Mouse (Mus musculus) hindbrain, embryonic 15.5 days (tissue): ENCODE data around the gene Pacsin2. TPM values are rescaled to one million over a fixed set of nuclear protein-coding genes. Genes with fewer than 3 reads are reported as not detected.

Source experiments
- ATAC-seq: fragments of 200-750 bp; cut with Nextera tagmentation; 2 replicates; pipeline ENCODE4 v1.8.0; 2017; ENCODE audit warnings: low read depth, moderate number of reproducible peaks, moderate TSS enrichment; ENCODE audit not compliant: low FRiP score
- H3K27ac ChIP-seq: fragments of 300-500 bp; sonication (generic); replicated peaks from 2 replicates; pipeline ENCODE4 v1.5.1; 2015; ENCODE audit warnings: mild to moderate bottlenecking, inconsistent platforms
- H3K27me3 ChIP-seq: fragments of 300-500 bp; sonication (generic); 2 replicates; pipeline ENCODE4 v1.6.1; 2015; ENCODE audit warnings: control low read depth, inconsistent platforms
- H3K36me3 ChIP-seq: fragments of 300-500 bp; sonication (generic); 2 replicates; pipeline ENCODE4 v1.6.1; 2015; ENCODE audit warnings: control low read depth, inconsistent platforms
- H3K4me1 ChIP-seq: fragments of 300-500 bp; sonication (generic); replicated peaks from 2 replicates; pipeline ENCODE4 v1.6.1; 2015; ENCODE audit warnings: control low read depth, inconsistent platforms
- H3K4me2 ChIP-seq: fragments of 300-500 bp; sonication (generic); 2 replicates; pipeline ENCODE4 v1.6.1; 2015; ENCODE audit warnings: moderate library complexity, mild to moderate bottlenecking, inconsistent platforms
- H3K4me3 ChIP-seq: fragments of 300-500 bp; sonication (generic); 2 replicates; pipeline ENCODE4 v1.5.1; 2015; ENCODE audit warnings: mild to moderate bottlenecking, inconsistent platforms
- H3K9ac ChIP-seq: fragments of 300-500 bp; sonication (generic); 2 replicates; pipeline ENCODE4 v1.6.1; 2015; ENCODE audit warnings: inconsistent platforms
- H3K9me3 ChIP-seq: fragments of 300-500 bp; sonication (generic); 2 replicates; pipeline ENCODE4 v1.6.1; 2016; ENCODE audit warnings: control low read depth, inconsistent platforms
- WGBS: fragments of 180-500 bp; shearing (Covaris S2); methylation state at CpG from one replicate; pipeline ENCODE4 v1.1.7; 2015; 5-methylcytosine and 5-hydroxymethylcytosine counted together
- polyA plus RNA-seq: library from polyadenylated mRNA; unstranded; fragments of >200 nt; fragmentation: Nextera tagmentation; extraction: Ambion mirVana; gene quantifications from 2 replicates; pipeline ENCODE4 v1.2.1, GENCODE M21; 2015

Pacsin2 gene
- polyA plus RNA-seq, 1 experiment from 2014 or later: 31.7 TPM

DNA sequence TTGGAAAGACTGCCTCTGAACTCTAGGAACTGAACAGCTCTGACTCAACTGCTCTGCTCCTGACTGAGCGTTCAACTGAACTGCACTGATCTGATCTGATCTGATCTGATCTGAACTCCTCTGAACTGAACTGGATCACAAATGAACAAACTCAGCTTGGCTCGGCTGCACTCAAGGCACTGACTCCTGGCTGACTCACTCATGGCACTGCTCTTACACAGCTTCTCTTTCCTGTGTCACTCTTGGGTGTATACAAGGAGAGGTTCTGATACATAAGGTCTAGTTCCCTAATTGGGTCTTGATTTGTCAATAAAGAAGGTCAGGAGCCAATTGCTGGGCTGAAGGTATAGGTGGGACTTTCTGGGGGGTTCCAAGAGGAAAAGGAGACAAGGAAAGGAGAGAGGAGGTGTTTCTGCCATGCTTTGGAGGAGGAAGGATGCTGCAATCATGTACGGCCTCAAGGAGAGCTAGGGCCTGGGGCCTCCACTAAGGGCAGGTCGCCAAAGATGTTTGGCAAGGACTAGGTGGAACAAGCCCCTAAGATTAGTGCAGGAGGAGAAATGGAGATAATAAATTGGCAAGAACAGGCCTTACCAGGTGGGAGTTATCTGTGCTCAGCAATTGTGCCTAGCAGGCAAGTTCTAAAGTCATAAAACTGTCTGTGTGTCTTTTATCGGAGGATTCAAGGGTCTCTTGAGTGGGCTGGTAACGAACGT, 29.6 kb upstream of the Pacsin2 start:
- peaks cover 86% of the 10 kb centered on the region for H3K36me3 ChIP-seq
- no peak overlapping the region for H3K4me2 ChIP-seq
- no peak overlapping the region for H3K4me3 ChIP-seq
- H3K4me1 ChIP-seq: no peaks in the 10 kb centered on the region
- H3K27me3 ChIP-seq: no peaks in the 10 kb centered on the region
- ATAC-seq: no peak
- H3K9me3 ChIP-seq: no peaks in the 10 kb centered on the region
- H3K27ac ChIP-seq: no peak overlapping the region
- WGBS: 85% methylated on average over 7 of the region's 7 CpGs
- no peak overlapping the region for H3K9ac ChIP-seq

DNA sequence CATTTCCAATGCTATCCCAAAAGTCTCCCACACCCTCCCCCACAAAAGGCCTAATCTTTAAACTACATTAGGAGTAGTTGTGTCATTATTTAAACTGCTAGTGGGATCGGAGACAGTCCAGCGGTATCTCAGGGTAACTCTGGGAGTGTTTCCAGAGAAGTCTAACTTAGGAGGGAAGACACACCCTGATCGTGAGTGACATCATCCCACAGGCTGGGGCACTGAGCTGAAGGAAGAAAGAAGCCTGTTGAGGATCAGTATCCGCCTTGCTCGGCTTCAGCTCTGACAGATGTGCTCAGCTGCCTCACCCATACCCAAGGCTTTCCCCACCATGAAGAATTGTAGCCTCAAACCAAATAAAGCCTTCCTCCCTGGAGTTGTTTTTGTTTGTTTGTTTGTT, 27.5 kb upstream of the Pacsin2 start:
- no peaks in the 10 kb centered on the region for H3K27me3 ChIP-seq
- 93% methylated on average over 5 of the region's 5 CpGs for WGBS
- peaks cover 77% of the 10 kb centered on the region for H3K36me3 ChIP-seq
- no peak overlapping the region for H3K4me3 ChIP-seq
- H3K27ac ChIP-seq: no peak overlapping the region
- H3K9me3 ChIP-seq: no peaks in the 10 kb centered on the region
- no peak overlapping the region for H3K4me2 ChIP-seq
- H3K9ac ChIP-seq: no peak overlapping the region
- no peak for ATAC-seq
- no peaks in the 10 kb centered on the region for H3K4me1 ChIP-seq

DNA sequence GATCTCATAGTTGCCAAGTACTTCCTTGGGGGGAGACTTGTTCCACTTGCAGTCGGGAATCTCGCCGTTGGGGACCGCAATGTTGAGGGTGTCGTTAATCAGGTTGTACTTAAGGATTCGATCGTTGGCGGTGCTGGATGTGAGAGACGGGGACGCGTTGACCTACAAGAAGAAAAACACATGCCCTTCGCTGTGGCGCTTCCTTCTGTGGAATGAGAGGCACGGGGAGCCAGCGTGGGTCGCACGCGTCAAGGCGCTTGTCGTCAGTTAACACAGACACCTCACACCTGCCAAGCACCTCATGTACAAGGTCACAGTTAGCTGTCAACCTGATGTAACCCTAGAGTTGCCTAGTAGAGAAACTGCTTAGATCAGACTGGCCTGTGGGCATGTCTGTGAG, 25.1 kb upstream of the Pacsin2 start:
- peaks cover 76% of the 10 kb centered on the region for H3K36me3 ChIP-seq

DNA sequence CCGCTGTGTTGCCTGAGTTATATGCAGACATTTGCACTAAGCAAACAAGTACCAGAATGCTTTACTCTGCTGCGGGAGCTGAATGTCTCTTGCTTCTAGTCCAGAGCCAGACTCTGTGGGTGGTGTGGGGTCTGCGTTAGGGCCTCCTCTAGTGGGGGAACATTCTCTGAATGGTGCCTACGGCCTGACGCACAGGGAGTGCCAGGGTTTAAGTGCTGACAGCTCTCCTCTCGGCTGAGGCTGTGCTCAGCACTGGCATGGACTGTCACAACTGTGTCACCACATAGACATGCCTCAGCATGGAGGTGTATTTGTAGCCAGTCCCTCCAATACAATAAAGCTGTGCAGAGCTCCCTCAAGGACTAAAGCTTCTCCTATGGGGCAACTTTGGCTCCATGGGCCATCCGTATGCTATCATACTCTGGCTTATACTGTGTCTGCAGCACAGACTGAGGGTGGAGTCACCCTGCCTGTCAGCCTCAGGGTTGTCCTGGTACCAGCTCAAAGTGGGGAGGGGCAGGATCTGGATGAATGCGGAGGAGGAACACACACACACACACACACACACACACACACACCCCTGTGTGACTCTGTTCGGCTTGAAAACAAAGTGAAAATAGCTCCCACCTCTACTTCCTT, 23.2 kb upstream of the Pacsin2 start:
- ATAC-seq: no peak

More for the DNA sequence above, 25.1 kb upstream of the Pacsin2 start:
- no peaks in the 10 kb centered on the region for H3K27me3 ChIP-seq
- no peak overlapping the region for H3K9ac ChIP-seq
- 93% methylated on average over 20 of the region's 20 CpGs for WGBS
- no peak overlapping the region for H3K4me3 ChIP-seq
- no peak for ATAC-seq
- no peaks in the 10 kb centered on the region for H3K4me1 ChIP-seq
- H3K9me3 ChIP-seq: no peaks in the 10 kb centered on the region
- H3K4me2 ChIP-seq: no peak overlapping the region
- no peak overlapping the region for H3K27ac ChIP-seq

DNA sequence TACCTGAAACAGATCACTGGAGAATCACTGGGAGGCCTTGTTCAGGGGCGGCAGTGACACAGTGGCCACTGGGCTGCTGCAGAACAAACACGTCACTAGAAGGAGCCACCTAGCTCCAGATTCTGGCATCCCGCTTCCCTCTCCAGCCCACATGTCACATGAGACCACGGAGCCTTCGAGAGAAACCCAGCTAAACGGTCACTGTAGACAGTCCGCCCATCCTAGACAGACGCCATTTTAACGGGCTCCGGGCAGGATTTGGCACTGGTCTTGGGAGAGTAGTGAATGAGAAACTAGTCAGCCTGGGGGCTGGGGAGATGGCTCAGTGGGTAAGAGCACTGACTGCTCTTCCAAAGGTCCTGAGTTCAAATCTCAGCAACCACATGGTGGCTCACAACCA, 19.9 kb upstream of the Pacsin2 start:
- Histone ChIP-seq H3K9me3 (no peaks in the 10 kb centered on the region), H3K4me1 (no peaks in the 10 kb centered on the region), H3K4me2 (no peak overlapping the region), H3K27me3 (no peaks in the 10 kb centered on the region), H3K9ac (no peak overlapping the region), H3K4me3 (no peak overlapping the region), H3K27ac (no peak overlapping the region), H3K36me3 (peaks cover 44% of the 10 kb centered on the region)
- no peak for ATAC-seq
- WGBS: 96% methylated on average over 10 of the region's 10 CpGs

More for the DNA sequence above, 23.2 kb upstream of the Pacsin2 start:
- Histone ChIP-seq H3K27me3 (no peaks in the 10 kb centered on the region), H3K27ac (no peak overlapping the region), H3K4me1 (no peaks in the 10 kb centered on the region), H3K4me2 (no peak overlapping the region), H3K36me3 (peaks cover 70% of the 10 kb centered on the region), H3K4me3 (no peak overlapping the region), H3K9me3 (no peaks in the 10 kb centered on the region), H3K9ac (no peak overlapping the region)
- 64% methylated on average over 9 of the region's 9 CpGs for WGBS

DNA sequence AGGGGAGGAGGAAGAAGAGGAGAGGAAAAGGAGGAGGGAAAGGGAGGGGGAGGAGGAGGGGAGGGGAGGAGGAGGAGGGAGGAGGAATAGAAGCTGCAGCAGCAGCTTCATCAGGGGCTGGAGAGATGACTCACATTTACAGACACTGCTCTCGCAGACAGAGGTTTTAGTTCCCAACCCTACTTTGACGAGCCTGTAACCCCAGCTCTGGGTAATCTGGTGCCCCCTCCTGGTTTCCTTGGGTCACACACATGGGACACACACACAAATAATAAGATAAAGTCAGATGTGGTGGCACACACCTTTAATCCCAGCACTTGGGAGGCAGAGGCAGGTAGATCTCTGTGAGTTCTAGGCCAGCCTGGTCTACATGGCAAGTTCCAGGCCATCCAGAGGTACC, 19.1 kb upstream of the Pacsin2 start:
- 33% methylated on average over 2 of the region's 2 CpGs for WGBS
- ATAC-seq: no peak

DNA sequence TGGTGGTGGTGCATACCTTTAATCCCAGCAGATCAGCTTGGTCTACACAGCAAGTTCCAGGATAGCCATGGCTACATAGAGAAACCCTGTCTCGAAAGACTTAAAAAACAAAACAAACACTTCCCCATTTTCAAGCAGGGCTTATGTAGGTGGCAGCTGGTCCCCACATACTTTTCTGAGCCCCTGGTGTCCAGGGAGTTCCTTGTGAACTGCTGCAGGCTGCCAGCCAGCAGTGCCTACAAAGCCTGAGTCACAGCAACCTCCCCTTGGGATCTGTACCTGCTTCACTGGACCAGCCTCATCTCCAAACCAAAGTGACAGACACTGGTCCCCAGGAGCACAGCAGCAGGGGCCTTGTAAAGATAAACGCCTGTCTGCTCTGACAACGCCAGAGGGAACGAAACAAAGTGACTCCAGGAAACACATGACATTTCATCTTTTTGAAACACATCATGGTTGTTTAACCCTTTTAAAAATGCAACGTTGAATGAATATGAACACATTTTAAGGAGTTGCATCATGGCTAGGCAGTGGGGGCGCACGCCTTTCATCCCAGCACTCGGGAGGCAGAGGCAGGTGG, 18.3 kb upstream of the Pacsin2 start:
- Histone ChIP-seq H3K36me3 (peaks cover 40% of the 10 kb centered on the region), H3K27me3 (no peaks in the 10 kb centered on the region), H3K4me2 (no peak overlapping the region), H3K9me3 (no peaks in the 10 kb centered on the region), H3K4me1 (no peaks in the 10 kb centered on the region), H3K27ac (no peak overlapping the region), H3K4me3 (no peak overlapping the region), H3K9ac (no peak overlapping the region)
- no peak for ATAC-seq
- 70% methylated on average over 8 of the region's 8 CpGs for WGBS

More for the DNA sequence above, 19.1 kb upstream of the Pacsin2 start:
- Histone ChIP-seq H3K9me3 (no peaks in the 10 kb centered on the region), H3K4me2 (no peak overlapping the region), H3K4me3 (no peak overlapping the region), H3K4me1 (no peaks in the 10 kb centered on the region), H3K27ac (no peak overlapping the region), H3K36me3 (peaks cover 40% of the 10 kb centered on the region), H3K27me3 (no peaks in the 10 kb centered on the region), H3K9ac (no peak overlapping the region)

DNA sequence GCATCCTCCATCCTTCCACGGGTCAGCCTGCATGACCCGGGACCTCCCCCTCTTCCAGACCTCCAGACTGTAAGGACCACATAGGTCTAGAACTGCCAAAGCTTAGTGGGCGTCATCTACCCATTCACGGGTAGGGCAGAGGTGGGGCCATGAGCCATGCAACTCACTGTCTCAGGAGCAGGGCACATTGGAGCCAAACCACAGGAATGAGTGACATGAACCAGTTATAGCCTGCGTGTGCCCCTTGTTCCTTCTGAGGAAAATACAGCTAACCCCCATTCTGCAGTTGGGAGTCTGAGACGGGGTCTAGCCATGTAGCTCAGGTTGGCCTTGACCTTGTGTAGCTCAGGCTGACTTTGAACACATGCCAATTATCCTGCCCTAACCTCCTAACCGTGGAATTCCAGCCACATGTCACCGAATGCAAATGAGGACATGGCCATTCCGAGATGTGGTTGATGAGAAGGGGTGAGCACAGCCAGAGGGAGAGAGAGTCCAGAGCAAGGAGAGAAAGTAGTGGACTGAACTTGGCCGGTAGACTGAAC, 16.9 kb upstream of the Pacsin2 start:
- no peaks in the 10 kb centered on the region for H3K4me1 ChIP-seq
- H3K27me3 ChIP-seq: no peaks in the 10 kb centered on the region
- ATAC-seq: no peak
- no peak overlapping the region for H3K4me3 ChIP-seq
- 70% methylated on average over 10 of the region's 10 CpGs for WGBS
- H3K9ac ChIP-seq: no peak overlapping the region
- no peaks in the 10 kb centered on the region for H3K9me3 ChIP-seq
- no peak overlapping the region for H3K27ac ChIP-seq
- peaks cover 26% of the 10 kb centered on the region for H3K36me3 ChIP-seq
- H3K4me2 ChIP-seq: no peak overlapping the region

DNA sequence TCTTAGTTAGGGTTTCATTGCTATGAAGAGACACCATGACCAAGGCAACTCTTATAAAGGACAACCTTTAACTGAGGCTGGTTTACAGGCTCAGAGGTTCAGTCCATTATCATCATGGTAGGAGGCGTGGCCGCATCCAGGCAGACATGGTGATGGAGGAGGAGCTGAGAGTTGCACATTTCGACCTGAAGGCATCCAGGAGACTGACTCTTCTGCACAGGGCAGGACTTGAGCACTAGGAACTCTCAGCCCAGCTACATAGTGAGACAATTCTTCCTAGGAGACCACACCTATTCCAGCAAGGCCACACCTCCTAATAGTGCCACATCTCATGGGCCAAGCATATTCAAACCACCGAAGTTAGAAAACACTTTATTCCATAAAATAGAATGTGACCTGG, 15.4 kb upstream of the Pacsin2 start:
- Histone ChIP-seq H3K4me1 (no peaks in the 10 kb centered on the region), H3K36me3 (peaks cover 12% of the 10 kb centered on the region), H3K27ac (no peak overlapping the region), H3K27me3 (no peaks in the 10 kb centered on the region), H3K9ac (no peak overlapping the region), H3K9me3 (no peaks in the 10 kb centered on the region), H3K4me3 (no peak overlapping the region), H3K4me2 (no peak overlapping the region)
- ATAC-seq: no peak
- 89% methylated on average over 4 of the region's 4 CpGs for WGBS

DNA sequence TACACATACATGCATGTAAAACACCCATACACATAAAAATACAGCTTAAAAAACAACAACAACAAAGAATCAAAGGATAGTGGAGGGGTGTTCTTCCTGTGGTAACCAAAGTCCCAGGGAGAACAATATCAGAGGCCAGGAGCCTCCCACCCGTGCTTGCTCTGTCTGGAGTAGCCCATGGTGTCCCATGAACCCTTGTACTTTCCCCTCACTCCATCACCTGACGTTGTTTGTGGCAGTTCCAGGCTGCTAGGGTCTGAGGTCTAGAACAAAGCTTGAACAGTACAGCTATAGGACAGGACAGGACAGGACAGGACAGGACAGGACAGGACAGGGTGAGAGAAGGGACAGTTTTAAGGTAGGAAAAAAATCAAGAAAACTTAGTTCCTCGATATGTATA, 13.7 kb upstream of the Pacsin2 start:
- no peaks in the 10 kb centered on the region for H3K27me3 ChIP-seq
- WGBS: 74% methylated on average over 3 of the region's 3 CpGs

DNA sequence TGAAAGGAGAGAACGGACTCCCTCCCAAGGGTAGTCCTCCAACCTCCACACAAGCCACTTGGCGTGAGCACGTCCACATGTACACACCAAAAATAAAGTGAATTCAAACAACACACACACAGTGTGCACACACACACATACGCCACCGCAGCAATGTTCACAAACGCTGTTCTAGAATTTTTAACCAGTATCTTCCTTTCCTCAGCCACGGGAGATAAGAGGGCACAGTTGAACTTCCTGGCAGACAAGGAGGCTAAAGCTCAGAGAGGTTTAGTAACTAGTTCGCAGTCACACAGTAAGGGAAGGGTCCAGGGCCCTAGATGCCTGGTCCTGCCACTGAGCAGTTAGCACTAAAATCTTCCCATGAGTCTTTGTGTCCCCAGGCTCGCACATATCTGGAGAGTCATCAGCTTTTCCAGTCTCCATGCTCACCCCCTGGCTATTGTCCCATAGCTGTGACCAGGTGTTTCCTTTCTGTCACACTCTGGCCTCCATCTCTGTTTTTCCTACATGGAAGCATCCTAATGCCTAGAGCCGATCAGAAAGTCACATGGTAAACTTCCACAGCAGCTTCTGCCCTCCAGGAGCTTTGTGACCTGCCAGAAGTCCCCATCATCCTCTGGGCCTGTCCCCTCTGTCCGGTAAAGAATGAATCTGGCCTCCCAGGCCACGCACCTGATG, 12.3 kb upstream of the Pacsin2 start:
- Histone ChIP-seq H3K36me3 (no peaks in the 10 kb centered on the region), H3K4me3 (no peak overlapping the region), H3K27me3 (no peaks in the 10 kb centered on the region), H3K4me1 (no peaks in the 10 kb centered on the region), H3K9ac (no peak overlapping the region), H3K4me2 (no peak overlapping the region), H3K27ac (no peak overlapping the region), H3K9me3 (no peaks in the 10 kb centered on the region)
- 85% methylated on average over 12 of the region's 12 CpGs for WGBS
- ATAC-seq: no peak

More for the DNA sequence above, 13.7 kb upstream of the Pacsin2 start:
- H3K36me3 ChIP-seq: 0 out of 2 replicates have a peak, but pooled peaks cover 3% of the 10 kb centered on the region
- ATAC-seq: no peak; the same call in 1 of the 2 replicates
- H3K9me3 ChIP-seq: no peaks in the 10 kb centered on the region
- no peaks in the 10 kb centered on the region for H3K4me1 ChIP-seq
- no peak overlapping the region for H3K9ac ChIP-seq
- H3K4me3 ChIP-seq: no peak overlapping the region
- H3K27ac ChIP-seq: no peak overlapping the region
- no peak overlapping the region for H3K4me2 ChIP-seq

DNA sequence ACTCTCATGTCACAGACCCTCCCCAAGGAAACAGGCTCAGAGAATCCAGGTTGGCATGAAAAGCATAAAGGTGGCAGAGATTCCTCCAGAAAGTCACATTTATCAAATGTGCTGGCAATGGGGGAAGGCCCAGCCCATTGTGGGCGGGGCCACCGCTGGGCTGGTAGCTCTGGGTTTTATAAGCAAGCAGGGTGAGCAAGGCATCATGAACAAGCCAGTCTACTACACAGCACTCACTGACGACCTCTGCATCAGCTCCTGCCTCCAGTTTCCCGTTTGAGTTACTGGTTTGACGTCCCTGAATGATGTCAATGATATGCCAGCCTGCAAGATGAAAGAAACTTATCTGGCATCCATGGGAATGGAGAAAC, 10.0 kb upstream of the Pacsin2 start:
- Histone ChIP-seq H3K4me1 (0 out of 2 replicates have a peak, but pooled peaks cover 1% of the 10 kb centered on the region), H3K36me3 (no peaks in the 10 kb centered on the region), H3K27ac (no peak overlapping the region), H3K9ac (no peak overlapping the region), H3K4me2 (no peak overlapping the region), H3K4me3 (no peak overlapping the region), H3K9me3 (no peaks in the 10 kb centered on the region), H3K27me3 (no peaks in the 10 kb centered on the region)
- WGBS: 37% methylated on average over 5 of the region's 5 CpGs
- no peak for ATAC-seq
